Mouse (Mus musculus) thymus, postnatal 25 days (tissue): Measurements from ENCODE around the gene Akap6.

Experiments used
- DNase-seq: peaks from one replicate; pipeline ENCODE4 v3.0.0; 2022

The Akap6 gene

GRCm38 (mm10) chr12:52922510-52922909 lies 223.3 kb downstream of the Akap6 start:
- DNase-seq, result no peak

DNA sequence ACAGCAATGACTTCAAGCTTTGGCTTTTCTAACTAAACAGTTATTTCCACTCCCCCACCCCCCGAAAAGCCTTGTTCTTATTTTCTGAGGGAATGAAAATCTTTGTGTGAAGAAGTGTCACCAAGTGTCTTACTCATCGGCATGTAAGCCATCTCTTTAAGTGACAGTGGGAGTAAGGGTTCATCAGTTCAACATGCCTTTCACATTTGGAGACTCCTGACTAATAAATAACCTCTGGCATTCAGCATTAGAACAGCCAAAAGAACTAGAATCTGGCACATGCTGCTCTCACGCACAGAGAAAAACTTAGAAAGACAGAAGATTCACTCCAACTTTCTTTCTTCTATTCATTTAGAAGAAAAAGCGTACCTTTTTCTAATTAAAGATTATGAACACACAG lies 226.3 kb downstream of the Akap6 start:
- DNase-seq, result no peak

GRCm38 (mm10) chr12:52933832-52934231 lies 234.6 kb downstream of the Akap6 start:
- DNase-seq, result no peak

GRCm38 (mm10) chr12:52934989-52935388 lies 235.8 kb downstream of the Akap6 start:
- DNase-seq, result no peak

DNA sequence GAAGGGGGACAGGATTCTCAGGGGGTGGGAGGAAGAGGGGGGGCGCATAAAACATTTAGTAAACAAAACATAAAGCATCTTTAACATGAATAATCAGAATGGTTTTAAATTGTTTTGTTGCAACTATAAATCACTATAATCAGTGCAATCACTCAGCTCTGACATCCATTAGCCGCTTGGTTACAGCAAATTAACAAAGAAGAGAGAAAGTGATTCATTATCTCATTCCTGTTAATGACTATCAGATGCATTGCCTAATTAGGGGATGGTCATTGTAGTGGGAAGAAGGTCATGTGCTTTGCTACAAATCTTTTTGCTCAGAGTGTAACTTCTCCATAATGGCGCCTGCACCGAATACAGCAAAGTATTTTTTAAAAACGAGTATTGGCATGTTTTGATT lies 239.6 kb downstream of the Akap6 start:
- no peak for DNase-seq

DNA sequence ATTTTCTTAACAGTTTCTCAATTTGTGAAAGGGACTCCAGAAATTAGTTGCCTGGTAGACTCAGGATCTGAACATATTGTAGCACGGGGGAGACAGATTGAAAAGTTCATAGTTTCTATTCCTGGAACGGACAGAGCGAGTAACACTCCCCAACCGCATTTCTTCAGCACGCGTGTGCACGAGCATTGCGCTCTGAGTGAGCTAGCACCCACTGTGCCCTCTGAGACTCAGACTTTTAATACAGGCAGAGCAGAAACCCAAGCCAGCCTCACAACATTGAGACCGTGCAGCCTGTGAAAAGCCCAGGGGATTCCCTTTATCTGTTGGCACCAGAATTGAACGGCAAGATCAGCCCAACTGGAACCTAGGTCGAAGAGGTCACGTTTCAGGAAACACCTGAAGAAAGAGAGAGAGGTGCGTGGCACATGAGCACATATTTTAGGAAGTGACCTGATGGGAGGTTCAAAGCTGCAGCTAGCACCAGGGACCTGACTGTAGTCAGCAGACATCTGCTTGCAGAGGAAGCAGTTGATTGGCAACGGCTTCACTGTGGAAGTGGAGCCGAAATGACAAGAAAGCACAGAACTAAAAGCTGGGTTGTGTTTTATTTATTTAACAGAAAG lies 240.3 kb downstream of the Akap6 start:
- DNase-seq, result peak; percentile 8

GRCm38 (mm10) chr12:52941941-52942340 lies 242.8 kb downstream of the Akap6 start:
- no peak for DNase-seq

DNA sequence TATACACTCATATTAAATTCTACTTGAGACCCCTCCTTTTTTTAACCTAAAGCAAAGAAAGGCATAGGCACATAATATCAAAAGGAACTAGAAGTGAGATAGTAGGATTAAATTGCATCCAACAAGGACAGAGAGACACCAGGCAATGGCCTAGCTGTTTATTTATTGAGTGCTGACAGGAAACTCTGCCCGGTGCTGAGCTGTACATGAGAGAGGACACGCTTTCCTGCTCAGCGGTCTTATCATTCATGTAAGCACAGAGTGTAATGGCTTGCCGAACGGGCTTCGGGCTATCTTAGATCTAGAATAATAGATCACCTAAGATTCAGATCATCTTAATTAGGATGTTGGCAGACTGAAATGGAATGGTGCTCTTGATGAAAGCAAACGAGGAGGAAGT lies 245.1 kb downstream of the Akap6 start:
- no peak for DNase-seq

- DNase-seq, result no peak
Observed at GRCm38 (mm10) chr12:52944949-52945348, 245.8 kb downstream of the Akap6 start.

DNA sequence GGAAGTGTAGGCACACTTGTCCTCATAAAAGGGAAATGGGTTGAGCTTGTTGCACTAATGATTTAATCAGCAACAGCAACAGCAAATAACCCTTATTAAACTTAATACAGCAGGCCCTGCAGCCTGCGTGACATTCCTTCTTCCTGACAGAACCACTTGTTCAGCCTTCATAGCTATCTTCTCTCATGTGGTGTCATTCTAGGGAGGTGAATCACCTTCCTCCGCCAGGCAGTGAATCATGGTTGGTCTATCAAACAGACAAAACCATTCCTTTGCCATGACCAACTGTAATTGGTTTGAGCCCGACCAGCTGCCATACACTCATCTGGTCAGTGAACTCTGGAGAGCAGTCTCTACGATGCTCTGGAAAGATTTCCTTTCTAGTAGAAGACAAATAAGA lies 251.5 kb downstream of the Akap6 start:
- DNase-seq, result no peak

DNA sequence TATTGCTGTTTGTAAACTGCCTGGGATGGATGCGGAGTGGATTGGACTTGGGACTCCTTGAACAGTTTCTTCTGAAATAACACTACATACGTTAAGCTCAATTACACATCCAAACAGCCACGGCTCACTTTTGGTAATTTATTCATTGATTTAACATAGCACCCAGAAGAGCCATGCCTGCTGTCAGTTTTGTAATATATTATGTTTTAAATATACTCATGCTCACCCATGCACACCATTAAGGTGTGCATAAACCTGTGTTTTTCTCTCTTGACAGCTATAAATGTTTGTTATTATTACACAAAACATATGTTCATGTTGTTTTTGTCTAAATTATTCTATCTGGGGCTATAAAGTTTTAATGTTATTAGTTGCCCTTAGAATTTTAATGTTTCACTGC lies 258.4 kb downstream of the Akap6 start:
- no peak for DNase-seq

GRCm38 (mm10) chr12:52957994-52958393 lies 258.8 kb downstream of the Akap6 start:
- no peak for DNase-seq

- DNase-seq, result no peak
Observed at GRCm38 (mm10) chr12:52991745-52992144, 292.6 kb downstream of the Akap6 start.

DNA sequence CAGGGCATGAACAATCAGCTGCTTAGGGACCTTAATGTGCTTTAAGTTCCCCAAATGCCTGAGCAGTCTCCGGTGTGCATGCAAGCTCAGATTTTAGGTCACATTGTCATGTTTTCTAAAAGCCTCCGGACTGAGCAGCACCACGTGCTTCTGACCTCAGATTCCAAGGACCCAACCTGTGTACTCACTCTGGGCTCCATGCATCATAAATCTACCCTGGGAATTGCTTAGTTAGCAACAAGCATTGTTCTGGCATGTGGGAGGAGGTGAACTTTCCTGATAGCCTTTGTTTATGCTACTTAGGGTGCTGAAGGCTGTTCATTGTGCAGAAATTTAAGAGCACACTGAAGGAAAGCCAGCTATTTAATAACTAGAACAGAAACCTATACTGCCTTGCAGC lies 313.2 kb downstream of the Akap6 start:
- no peak for DNase-seq

- no peak for DNase-seq
Observed at GRCm38 (mm10) chr12:53014539-53014938, 315.4 kb downstream of the Akap6 start.

DNA sequence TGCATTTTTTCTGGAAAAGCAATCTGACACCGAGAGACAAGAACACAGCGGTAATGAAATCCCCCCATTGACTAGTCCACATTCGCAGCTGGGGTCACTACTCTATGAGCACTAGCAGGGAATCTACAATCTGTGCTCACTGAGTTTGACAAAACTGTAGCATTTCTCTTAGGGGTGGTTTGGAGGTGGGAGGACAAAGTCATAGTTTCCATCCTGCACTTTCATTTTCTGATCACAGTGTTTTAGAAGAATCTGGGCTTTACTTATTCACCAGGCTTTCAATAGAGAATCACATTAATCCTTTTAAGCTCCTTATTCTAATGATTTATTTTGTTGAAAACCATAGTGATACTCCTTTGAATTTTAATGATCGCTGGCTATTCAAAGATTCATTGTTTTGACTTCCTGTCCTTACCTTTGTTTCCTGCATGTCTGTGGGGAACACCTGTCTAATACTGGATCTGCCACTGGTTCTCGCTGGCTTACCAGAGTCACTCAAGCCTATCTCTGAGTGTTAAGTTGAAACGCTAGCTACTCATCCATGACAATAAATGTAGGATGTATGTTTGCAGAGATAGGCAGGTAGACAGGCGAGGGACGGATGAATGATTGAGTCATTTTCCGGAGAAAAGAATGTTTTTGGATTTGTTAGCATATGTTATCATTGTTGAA lies 325.5 kb downstream of the Akap6 start:
- no peak for DNase-seq

DNA sequence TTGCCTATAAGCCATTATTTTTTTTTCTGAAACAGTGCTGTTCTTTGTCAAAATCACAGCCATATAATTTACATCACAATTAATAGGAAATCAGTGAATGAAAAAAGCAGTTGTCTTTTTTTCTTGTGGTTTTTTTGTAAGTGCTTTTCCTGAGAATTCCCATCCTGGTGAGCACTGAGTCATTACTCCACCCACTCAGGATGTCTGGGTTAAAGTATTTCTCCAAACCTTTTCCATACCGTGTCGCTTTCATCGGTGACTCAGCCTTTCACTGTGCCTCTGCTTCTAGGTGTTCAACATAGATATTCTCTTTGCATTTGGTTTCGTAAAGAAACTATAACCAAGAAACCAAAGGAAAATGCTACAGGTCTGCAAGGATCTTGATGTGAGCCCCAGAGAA lies 328.1 kb downstream of the Akap6 start:
- no peak for DNase-seq

DNA sequence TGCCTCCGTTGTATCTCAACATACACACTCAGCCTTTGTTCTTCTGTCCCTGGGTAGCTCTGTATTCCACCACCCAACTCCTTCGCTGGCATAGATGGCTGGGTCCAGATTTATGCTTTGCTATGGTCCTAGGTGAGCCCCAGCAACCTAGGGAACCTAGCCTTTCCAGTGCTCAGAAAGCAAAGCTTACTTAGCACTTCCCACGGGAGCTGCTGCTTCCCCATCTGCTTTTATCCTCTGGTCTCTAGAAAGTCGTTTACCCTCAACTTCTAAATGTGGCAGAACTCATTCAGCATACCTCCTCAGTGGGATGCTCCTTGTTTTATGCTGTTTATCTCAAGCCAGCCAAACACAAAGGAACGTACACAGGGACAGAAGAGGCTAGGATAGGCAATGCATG lies 329.7 kb downstream of the Akap6 start:
- no peak for DNase-seq

- no peak for DNase-seq
Observed at GRCm38 (mm10) chr12:53029910-53030309, 330.7 kb downstream of the Akap6 start.

GRCm38 (mm10) chr12:53032762-53033161 lies 333.6 kb downstream of the Akap6 start:
- no peak for DNase-seq

GRCm38 (mm10) chr12:53033404-53033913 lies 334.3 kb downstream of the Akap6 start:
- DNase-seq, result no peak

GRCm38 (mm10) chr12:53040634-53041033 lies 341.5 kb downstream of the Akap6 start:
- no peak for DNase-seq

DNA sequence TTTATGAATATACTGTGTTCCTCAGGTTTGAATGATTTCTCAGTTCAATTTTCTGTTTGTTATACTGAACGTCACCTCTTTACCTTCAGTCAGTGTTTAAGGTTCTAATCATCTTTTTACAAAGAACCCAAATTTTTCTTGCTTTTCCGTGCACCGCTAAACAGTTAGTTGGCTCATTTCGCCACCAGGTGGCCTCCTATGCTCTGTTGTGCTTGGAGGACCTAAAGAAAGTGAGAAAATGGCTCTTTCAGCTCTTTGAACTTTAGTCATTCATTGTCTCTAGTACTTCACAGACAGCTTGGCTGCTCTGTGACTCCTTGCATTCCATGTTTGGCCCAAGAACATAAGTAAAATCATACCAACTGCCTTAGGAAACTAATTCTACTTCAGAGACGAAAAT lies 343.6 kb downstream of the Akap6 start:
- DNase-seq, result peak; percentile 6

- DNase-seq, result no peak
Observed at GRCm38 (mm10) chr12:53057606-53058005, 358.4 kb downstream of the Akap6 start.

DNA sequence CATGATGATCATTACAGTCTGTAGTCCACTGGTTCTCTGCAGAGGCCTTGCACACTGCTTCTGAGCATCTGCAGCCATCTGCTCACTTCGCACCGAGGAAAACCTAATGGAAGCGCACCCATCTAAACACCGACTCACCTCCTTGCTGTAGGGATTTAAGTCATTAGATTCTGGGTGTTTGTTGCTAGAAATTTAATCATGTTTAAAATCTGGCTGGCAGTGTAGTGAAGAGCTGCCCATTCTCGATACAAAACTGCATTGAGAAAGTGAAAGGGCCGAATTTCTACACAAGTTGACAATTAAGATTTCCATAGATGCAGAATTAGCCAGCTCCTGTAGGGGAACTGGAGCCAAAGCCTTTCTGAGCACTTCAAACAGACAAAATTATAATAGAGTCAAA lies 361.7 kb downstream of the Akap6 start:
- no peak for DNase-seq
